Mouse (Mus musculus) heart, adult 2 months (tissue): Measurements from ENCODE around the gene Myh7b. TPM values are rescaled to one million over a fixed set of nuclear protein-coding genes. Genes with fewer than 3 reads are reported as not detected.

Source experiments
- DNase-seq, 2 experiments: peaks; one replicate each; pipeline ENCODE4 v3.0.0; 2021
- H3K27ac ChIP-seq: fragments of 200-600 bp; 2 replicates; pipeline ENCODE4 v1.8.1; 2022
- H3K27me3 ChIP-seq: fragments of 200-500 bp; 2 replicates; pipeline ENCODE4 v1.6.1; 2012; ENCODE audit warnings: mild to moderate bottlenecking, low read length, inconsistent platforms, mixed read lengths; ENCODE audit not compliant: control insufficient read depth, insufficient read depth
- H3K36me3 ChIP-seq: fragments of 200-500 bp; 2 replicates; pipeline ENCODE4 v1.6.1; 2012; ENCODE audit warnings: low read length, inconsistent platforms; ENCODE audit not compliant: control insufficient read depth, insufficient read depth
- H3K4me1 ChIP-seq: fragments of 200-500 bp; 2 replicates; pipeline ENCODE4 v1.6.1; 2011; ENCODE audit warnings: low read length; ENCODE audit not compliant: control insufficient read depth, insufficient read depth
- H3K4me3 ChIP-seq: fragments of 200-600 bp; 2 replicates; pipeline ENCODE4 v1.8.1; 2022
- H3K79me2 ChIP-seq: fragments of 200-500 bp; replicated peaks from 2 replicates; pipeline ENCODE4 v1.6.1; 2012; ENCODE audit warnings: mild to moderate bottlenecking, inconsistent platforms, low read length, moderate library complexity, mixed read lengths; ENCODE audit not compliant: control insufficient read depth, insufficient read depth
- H3K9ac ChIP-seq: fragments of 200-500 bp; 2 replicates; pipeline ENCODE4 v1.6.1; 2012; ENCODE audit warnings: low read depth, mild to moderate bottlenecking, control low read depth, inconsistent platforms, low read length, mixed read lengths
- CTCF ChIP-seq: fragments of 200-600 bp; IDR thresholded peaks from 2 replicates; pipeline ENCODE4 v1.8.1; 2022; ENCODE audit warnings: antibody characterized with exemption, mild to moderate bottlenecking, moderate library complexity
- EP300 ChIP-seq: fragments of 200-500 bp; IDR thresholded peaks from 2 replicates; pipeline ENCODE4 v1.6.1; 2011; ENCODE audit warnings: low read depth, low read length, control low read depth; ENCODE audit not compliant: insufficient read depth
- POLR2A ChIP-seq: fragments of 200-500 bp; IDR thresholded peaks from 2 replicates; pipeline ENCODE4 v1.6.1; 2011; ENCODE audit warnings: mild to moderate bottlenecking, low read depth, low read length, control low read depth; ENCODE audit not compliant: insufficient read depth
- WGBS: fragments of 180-500 bp; shearing (Covaris S2); methylation state at CpG from one replicate; pipeline ENCODE4 v1.1.7; 2018; 5-methylcytosine and 5-hydroxymethylcytosine counted together
- intact Hi-C: fragments of 180-260 bp; cut with DNase I; formaldehyde crosslinking; loops from one replicate; pipeline ENCODE4 v1.15.1; 2025
- microRNA-seq, 2 experiments: library from miRNA; unstranded; fragments of <30 nt; microRNA quantifications; one replicate each; pipeline ENCODE4 v1.2.0; 2021
- polyA plus RNA-seq: library from polyadenylated mRNA; depleted of rRNA; stranded (reverse); fragments of >200 nt; gene quantifications from 2 replicates; pipeline ENCODE4 v1.2.3, GENCODE M21; 2012; rRNA removed
- total RNA-seq, 2 experiments: library from RNA; stranded (reverse); gene quantifications; 2 replicates each; pipeline ENCODE4 v1.2.3; 2021

The Myh7b gene
- total and polyA plus RNA-seq, 3 experiments, result 28.6 to 43.2 (median 38.2) TPM

DNA sequence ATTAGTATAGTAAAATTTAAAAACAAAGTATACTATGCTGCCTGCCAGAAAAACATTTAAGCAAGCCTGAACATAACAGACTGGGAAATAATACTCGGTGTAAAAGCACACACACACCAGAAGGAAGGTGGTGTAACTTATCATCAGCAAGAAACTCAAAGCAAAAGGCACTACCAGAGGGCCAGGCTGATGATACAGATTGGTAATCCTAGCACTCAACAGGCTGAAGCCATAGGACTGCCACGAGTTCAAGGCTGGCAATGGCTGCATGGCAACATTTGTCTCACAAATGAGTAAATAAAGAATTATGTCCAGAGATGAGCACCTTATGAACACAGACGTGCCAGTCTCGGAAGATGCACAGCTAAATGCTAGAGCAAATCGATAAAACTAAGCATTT is 72.8 kb downstream of the Myh7b start:
- H3K27me3 ChIP-seq, result no peaks in the 10 kb centered on the region
- peaks cover 11% of the 10 kb centered on the region for H3K79me2 ChIP-seq
- H3K27ac ChIP-seq, result no peak overlapping the region
- no peak overlapping the region for H3K9ac ChIP-seq
- H3K36me3 ChIP-seq, result peaks cover 16% of the 10 kb centered on the region
- intact Hi-C loops, result no loop called here
- no peak for TF ChIP-seq EP300
- no peak for TF ChIP-seq POLR2A
- TF ChIP-seq CTCF, result no peak
- 90% methylated on average over 5 of the region's 5 CpGs for WGBS
- H3K4me3 ChIP-seq, result no peak overlapping the region
- no peak for DNase-seq
- H3K4me1 ChIP-seq, result peaks cover 8% of the 10 kb centered on the region

Small RNA genes within 50 kb of the gene (microRNA-seq; reads per million reads assigned to microRNA genes)
- gene Mir499, result 3,666 to 5,922 reads per million in 2 experiments

Other genes with a start within 250 kb of the Myh7b start
- 100 to 1,000 TPM; 457 to 512 TPM for gene Trp53inp2, start 230.2 kb upstream of the Myh7b start, total RNA-seq
- 410 and 615 TPM in 2 replicates for gene Trp53inp2, start 230.2 kb upstream of the Myh7b start, polyA plus RNA-seq
- gene Ncoa6, start 137.3 kb upstream of the Myh7b start, total RNA-seq, result 10 to 100 TPM; 20.5 to 22.9 TPM
- gene Ncoa6, start 137.3 kb upstream of the Myh7b start, polyA plus RNA-seq, result 17.8 and 25.2 TPM in 2 replicates
- 10 to 100 TPM; 31.6 to 33.4 TPM for gene Acss2, start 93.3 kb upstream of the Myh7b start, total RNA-seq
- gene Acss2, start 93.3 kb upstream of the Myh7b start, polyA plus RNA-seq, result 39.8 and 59.2 TPM in 2 replicates
- gene Ggt7, start 93.0 kb upstream of the Myh7b start, total RNA-seq, result under 1 TPM; 0.55 to 0.73 TPM
- 4.4 and 6.0 TPM in 2 replicates for gene Ggt7, start 93.0 kb upstream of the Myh7b start, polyA plus RNA-seq
- 10 to 100 TPM; 13.0 to 14.0 TPM for gene Gss, start 18.4 kb upstream of the Myh7b start, total RNA-seq
- gene Gss, start 18.4 kb upstream of the Myh7b start, polyA plus RNA-seq, result 14.0 and 15.3 TPM in 2 replicates
- gene Trpc4ap, start 81.2 kb downstream of the Myh7b start, total RNA-seq, result 10 to 100 TPM; 77.0 to 84.9 TPM
- gene Trpc4ap, start 81.2 kb downstream of the Myh7b start, polyA plus RNA-seq, result 95.6 and 114 TPM in 2 replicates
- 1 to 10 TPM; 6.0 to 6.4 TPM for gene Edem2, start 118.3 kb downstream of the Myh7b start, total RNA-seq
- 14.4 and 16.9 TPM in 2 replicates for gene Edem2, start 118.3 kb downstream of the Myh7b start, polyA plus RNA-seq
- not detected for gene Gm17581, start 124.7 kb downstream of the Myh7b start, total RNA-seq
- gene Gm17581, start 124.7 kb downstream of the Myh7b start, polyA plus RNA-seq, result not detected in 2 replicates
- 1 to 10 TPM; 3.0 to 4.8 TPM for gene Procr, start 139.9 kb downstream of the Myh7b start, total RNA-seq
- gene Procr, start 139.9 kb downstream of the Myh7b start, polyA plus RNA-seq, result 2.0 and 2.4 TPM in 2 replicates
- not detected for gene Mmp24, start 164.1 kb downstream of the Myh7b start, total RNA-seq
- 0.06 TPM in 1 of 2 replicates, not detected in the other for gene Mmp24, start 164.1 kb downstream of the Myh7b start, polyA plus RNA-seq
- 10 to 100 TPM; 25.4 to 28.9 TPM for gene BC029722, start 208.2 kb downstream of the Myh7b start, total RNA-seq
- gene BC029722, start 208.2 kb downstream of the Myh7b start, polyA plus RNA-seq, result 41.0 and 43.7 TPM in 2 replicates
- gene Eif6, start 215.7 kb downstream of the Myh7b start, total RNA-seq, result 10 to 100 TPM; 51.2 to 52.3 TPM
- 40.1 and 51.4 TPM in 2 replicates for gene Eif6, start 215.7 kb downstream of the Myh7b start, polyA plus RNA-seq
- not detected for gene Fam83c, start 223.6 kb downstream of the Myh7b start, total RNA-seq
- not detected in 2 replicates for gene Fam83c, start 223.6 kb downstream of the Myh7b start, polyA plus RNA-seq